ENCODE assay signal across 1 mouse cellular context in genomic region chr16:38373439-38373838, GRCm38 (mm10).
TF ChIP-seq lines count a peak whose summit lies in the region.

No protein-coding gene starts in this region.

TF ChIP-seq in CH12.LX, 34 proteins besides CTCF, POLR2A, EP300 and RAD21:
- TF ChIP-seq E2F4 (IDR thresholded peaks at IDR 0.05; ENCODE audit: insufficient replicate concordance, low read depth, low read length) (no peak), HCFC1 (IDR thresholded peaks at IDR 0.05; ENCODE audit: low read depth, low read length) (0 out of 2 replicates have a peak, but pooled peaks have one; percentile 22), ZKSCAN1 (IDR thresholded peaks at IDR 0.05; ENCODE audit: borderline replicate concordance, low read depth, low read length) (no peak), MAZ (IDR thresholded peaks at IDR 0.05; ENCODE audit: low read depth, low read length) (0 out of 2 replicates have a peak, but pooled peaks have one; percentile 40), TCF12 (IDR thresholded peaks at IDR 0.05; ENCODE audit: low read depth, low read length) (peak; percentile 67), IRF4 (IDR thresholded peaks at IDR 0.05; ENCODE audit: low read depth, low read length) (peak; percentile 53; the same call in 1 of the 2 replicates), NELFE (IDR thresholded peaks at IDR 0.05; ENCODE audit: low read depth, low read length) (0 out of 2 replicates have a peak, but pooled peaks have one; percentile 27), SMC3 (IDR thresholded peaks at IDR 0.05; ENCODE audit: low read depth, low read length) (no peak), MAX (IDR thresholded peaks at IDR 0.05; ENCODE audit: low read length) (peak; percentile 49; the same call in 1 of the 2 replicates), MXI1 (IDR thresholded peaks at IDR 0.05; ENCODE audit: low read depth, low read length) (peak; percentile 39; the same call in 1 of the 2 replicates), USF2 (conservative IDR thresholded peaks at IDR 0.05; ENCODE audit: low read depth, low read length) (no peak), NRF1 (IDR thresholded peaks at IDR 0.05; ENCODE audit: low read depth, low read length) (peak; percentile 88), RCOR1 (conservative IDR thresholded peaks at IDR 0.05; ENCODE audit: low read depth, low read length) (no peak), MEF2A (IDR thresholded peaks at IDR 0.05; ENCODE audit: borderline replicate concordance, low read depth, low read length) (peak; percentile 40; the same call in 1 of the 2 replicates), CHD2 (IDR thresholded peaks at IDR 0.05; ENCODE audit: low read length) (no peak), PAX5 (IDR thresholded peaks at IDR 0.05; ENCODE audit: low read length) (no peak), BHLHE40 (IDR thresholded peaks at IDR 0.05; ENCODE audit: low read depth, low read length) (peak; percentile 61), ELF1 (IDR thresholded peaks at IDR 0.05; ENCODE audit: low read depth, low read length) (0 out of 2 replicates have a peak, but pooled peaks have one; percentile 11)
TF ChIP-seq in CH12.LX: peak in this region for 11.
